ENCODE assay signal across 8 mouse cellular contexts in the genomic region with DNA sequence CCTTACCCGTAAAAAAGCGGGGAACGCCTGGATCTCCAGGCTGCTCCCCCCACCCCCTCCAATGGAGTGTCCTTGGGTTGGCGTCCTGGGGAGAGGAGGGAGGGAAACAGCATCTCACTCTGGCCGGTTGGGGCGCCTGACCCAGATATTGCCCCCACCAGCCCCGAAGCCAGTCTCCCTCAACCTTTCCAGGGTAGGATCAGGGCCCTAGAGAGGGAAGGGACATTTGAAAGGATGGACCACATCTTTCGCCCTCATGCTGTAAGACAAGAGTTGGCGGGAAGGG. TPM values are rescaled to one million over a fixed set of nuclear protein-coding genes. Genes with fewer than 3 reads are reported as not detected.
A peak's percentile ranks its signal among the peaks of the same experiment; 100 is the strongest.
DNase-seq lines count a peak whose midpoint lies in the region; ATAC-seq and TF ChIP-seq lines count a peak whose summit lies in the region.

No protein-coding gene starts in this region.

- no peak overlapping the region; the same call in 1 of the 2 replicates for H3K4me2 ChIP-seq in forebrain, embryonic 16.5 days (ENCODE audit: low read length)
- peak overlapping the region; percentile 97; the same call in 1 of the 2 replicates for H3K4me2 ChIP-seq in stomach, embryonic 14.5 days (replicated peaks; ENCODE audit: low read depth, low read length)
- H3K4me2 ChIP-seq in stomach, postnatal 0 days (replicated peaks; ENCODE audit: low read depth), result no peak overlapping the region
- peak overlapping the region; percentile 82 for H3K4me2 ChIP-seq in limb, embryonic 12.5 days

- no peak for TF ChIP-seq CTCF in stomach, postnatal 0 days (IDR thresholded peaks at IDR 0.05; ENCODE audit: low read depth)

- no peak for TF ChIP-seq EP300 in stomach, postnatal 0 days (optimal IDR thresholded peaks at IDR 0.05)

- peak overlapping the region; percentile 77 for H3K4me3 ChIP-seq in forebrain, embryonic 10.5 days
- H3K4me3 ChIP-seq in forebrain, embryonic 16.5 days (replicated peaks; ENCODE audit: low read length), result no peak overlapping the region; the same call in 1 of the 2 replicates
- peak overlapping the region; percentile 54; the same call in 1 of the 2 replicates for H3K4me3 ChIP-seq in stomach, embryonic 14.5 days (ENCODE audit: low read depth, low read length)
- H3K4me3 ChIP-seq in stomach, postnatal 0 days (ENCODE audit: low read depth, low read length), result no peak overlapping the region
- H3K4me3 ChIP-seq in limb, embryonic 12.5 days (replicated peaks), result peak overlapping the region; percentile 54

- H3K27ac ChIP-seq in forebrain, embryonic 10.5 days, result no peak overlapping the region
- H3K27ac ChIP-seq in forebrain, embryonic 16.5 days (ENCODE audit: low read length), result no peak overlapping the region
- no peak overlapping the region for H3K27ac ChIP-seq in stomach, embryonic 14.5 days (ENCODE audit: low read length)
- no peak overlapping the region for H3K27ac ChIP-seq in stomach, postnatal 0 days (replicated peaks)
- no peak overlapping the region for H3K27ac ChIP-seq in limb, embryonic 12.5 days

- H3K27me3 ChIP-seq in forebrain, embryonic 10.5 days (ENCODE audit: poor library complexity, severe bottlenecking), result peaks cover 60% of the 10 kb centered on the region
- H3K27me3 ChIP-seq in forebrain, embryonic 16.5 days (replicated peaks; ENCODE audit: control insufficient read depth, insufficient read depth, low read length), result no peaks in the 10 kb centered on the region
- H3K27me3 ChIP-seq in stomach, embryonic 14.5 days (ENCODE audit: control insufficient read depth, insufficient read depth, low read length), result peaks cover 3% of the 10 kb centered on the region; the same call in 1 of the 2 replicates
- H3K27me3 ChIP-seq in stomach, postnatal 0 days (ENCODE audit: control insufficient read depth, insufficient read depth, low read length), result no peaks in the 10 kb centered on the region
- peaks cover 32% of the 10 kb centered on the region for H3K27me3 ChIP-seq in limb, embryonic 12.5 days

- no peaks in the 10 kb centered on the region for H3K9me3 ChIP-seq in forebrain, embryonic 10.5 days
- H3K9me3 ChIP-seq in forebrain, embryonic 16.5 days (ENCODE audit: control insufficient read depth, low read length), result no peaks in the 10 kb centered on the region
- no peaks in the 10 kb centered on the region for H3K9me3 ChIP-seq in stomach, embryonic 14.5 days (ENCODE audit: control insufficient read depth, low read depth, low read length)
- no peaks in the 10 kb centered on the region for H3K9me3 ChIP-seq in stomach, postnatal 0 days (ENCODE audit: control insufficient read depth, low read length)
- no peaks in the 10 kb centered on the region for H3K9me3 ChIP-seq in limb, embryonic 12.5 days

- no peak for DNase-seq in forebrain, embryonic 10.5 days (ENCODE audit: extremely low spot score, low spot score)
- DNase-seq in stomach, postnatal 0 days (ENCODE audit: low spot score), result no peak
- DNase-seq in urinary bladder, adult 18-20 months (ENCODE audit: low spot score in 2 of 2), result no peak
- no peak for DNase-seq in embryo, embryonic 10.5 days (ENCODE audit: low spot score)
- no peak for DNase-seq in right cerebral cortex, adult 18-20 months

- ATAC-seq in forebrain, embryonic 16.5 days, result no peak
- no peak for ATAC-seq in stomach, embryonic 14.5 days (ENCODE audit: insufficient number of reproducible peaks, insufficient read depth, low FRiP score, low read depth)
- ATAC-seq in stomach, postnatal 0 days (ENCODE audit: low FRiP score, low TSS enrichment), result no peak
- no peak for ATAC-seq in limb, embryonic 12.5 days (ENCODE audit: insufficient number of reproducible peaks, insufficient read depth, low FRiP score, low TSS enrichment, low read depth)

- WGBS in forebrain, embryonic 10.5 days, result 7% methylated on average over 9 of the region's 9 CpGs
- WGBS in forebrain, embryonic 16.5 days, result 10% methylated on average over 9 of the region's 9 CpGs
- WGBS in stomach, embryonic 14.5 days, result 15% methylated on average over 9 of the region's 9 CpGs
- WGBS in stomach, postnatal 0 days, result 26% methylated on average over 9 of the region's 9 CpGs
- WGBS in limb, embryonic 12.5 days, result 12% methylated on average over 9 of the region's 9 CpGs

- no peaks in the 10 kb centered on the region for H3K36me3 ChIP-seq in forebrain, embryonic 10.5 days (replicated peaks)
- H3K36me3 ChIP-seq in forebrain, embryonic 16.5 days (ENCODE audit: control insufficient read depth, insufficient read depth), result no peaks in the 10 kb centered on the region
- no peaks in the 10 kb centered on the region for H3K36me3 ChIP-seq in stomach, embryonic 14.5 days (ENCODE audit: control insufficient read depth, insufficient read depth, low read length)
- no peaks in the 10 kb centered on the region for H3K36me3 ChIP-seq in stomach, postnatal 0 days (ENCODE audit: control insufficient read depth, insufficient read depth, low read length)
- H3K36me3 ChIP-seq in limb, embryonic 12.5 days, result no peaks in the 10 kb centered on the region

- H3K4me1 ChIP-seq in forebrain, embryonic 10.5 days, result peaks cover 65% of the 10 kb centered on the region
- H3K4me1 ChIP-seq in forebrain, embryonic 16.5 days (replicated peaks; ENCODE audit: control insufficient read depth, insufficient read depth, low read length), result peaks cover 44% of the 10 kb centered on the region
- peaks cover 27% of the 10 kb centered on the region for H3K4me1 ChIP-seq in stomach, embryonic 14.5 days (ENCODE audit: control insufficient read depth, insufficient read depth, low read length)
- H3K4me1 ChIP-seq in stomach, postnatal 0 days (replicated peaks; ENCODE audit: control insufficient read depth, insufficient read depth), result peaks cover 10% of the 10 kb centered on the region; the same call in 1 of the 2 replicates
- H3K4me1 ChIP-seq in limb, embryonic 12.5 days (replicated peaks), result peaks cover 48% of the 10 kb centered on the region

- H3K9ac ChIP-seq in forebrain, embryonic 16.5 days (replicated peaks; ENCODE audit: low read depth, low read length), result no peak overlapping the region
- no peak overlapping the region for H3K9ac ChIP-seq in stomach, embryonic 14.5 days (replicated peaks; ENCODE audit: low read depth, low read length)
- H3K9ac ChIP-seq in stomach, postnatal 0 days (ENCODE audit: low read length), result no peak overlapping the region
- peak overlapping the region; percentile 63; the same call in 1 of the 2 replicates for H3K9ac ChIP-seq in limb, embryonic 12.5 days (replicated peaks)

RNA-seq across cellular contexts. Expression of a gene that starts 1.0 kb away (rescaled TPM):
- 1.1 and 1.2 TPM in 2 replicates for polyA plus RNA-seq in forebrain, embryonic 10.5 days (2016; fragmentation: Nextera tagmentation; extraction: Ambion mirVana)
- 5.7 and 6.0 TPM in 2 replicates for polyA plus RNA-seq in forebrain, embryonic 16.5 days (2015; fragmentation: Nextera tagmentation; extraction: Ambion mirVana)
- polyA plus RNA-seq in stomach, embryonic 14.5 days (2014; fragmentation: Nextera tagmentation; extraction: Ambion mirVana), result 1.7 TPM in 2 replicates
- 0.87 and 1.1 TPM in 2 replicates for polyA plus RNA-seq in stomach, postnatal 0 days (2015; fragmentation: Nextera tagmentation; extraction: Ambion mirVana)
- polyA plus RNA-seq in limb, embryonic 12.5 days (2016; fragmentation: Nextera tagmentation; extraction: Ambion mirVana), result 1.9 and 2.5 TPM in 2 replicates

RNA-seq across cellular contexts. Expression of a gene that starts 3.3 kb away (rescaled TPM):
- 170 and 179 TPM in 2 replicates for polyA plus RNA-seq in forebrain, embryonic 10.5 days (2016; fragmentation: Nextera tagmentation; extraction: Ambion mirVana)
- 162 and 166 TPM in 2 replicates for polyA plus RNA-seq in forebrain, embryonic 16.5 days (2015; fragmentation: Nextera tagmentation; extraction: Ambion mirVana)
- 141 and 147 TPM in 2 replicates for polyA plus RNA-seq in stomach, embryonic 14.5 days (2014; fragmentation: Nextera tagmentation; extraction: Ambion mirVana)
- 119 and 123 TPM in 2 replicates for polyA plus RNA-seq in stomach, postnatal 0 days (2015; fragmentation: Nextera tagmentation; extraction: Ambion mirVana)
- polyA plus RNA-seq in limb, embryonic 12.5 days (2016; fragmentation: Nextera tagmentation; extraction: Ambion mirVana), result 136 and 151 TPM in 2 replicates

RNA-seq across cellular contexts. Expression of a gene that starts 3.5 kb away (rescaled TPM):
- 37.7 and 44.2 TPM in 2 replicates for polyA plus RNA-seq in forebrain, embryonic 10.5 days (2016; fragmentation: Nextera tagmentation; extraction: Ambion mirVana)
- polyA plus RNA-seq in forebrain, embryonic 16.5 days (2015; fragmentation: Nextera tagmentation; extraction: Ambion mirVana), result 31.0 and 32.5 TPM in 2 replicates
- polyA plus RNA-seq in stomach, embryonic 14.5 days (2014; fragmentation: Nextera tagmentation; extraction: Ambion mirVana), result 13.9 and 16.4 TPM in 2 replicates
- polyA plus RNA-seq in stomach, postnatal 0 days (2015; fragmentation: Nextera tagmentation; extraction: Ambion mirVana), result 4.9 and 5.5 TPM in 2 replicates
- polyA plus RNA-seq in limb, embryonic 12.5 days (2016; fragmentation: Nextera tagmentation; extraction: Ambion mirVana), result 36.0 and 37.2 TPM in 2 replicates

RNA-seq across cellular contexts. Expression of a gene that starts 13.2 kb away (rescaled TPM):
- 17.0 and 19.7 TPM in 2 replicates for polyA plus RNA-seq in forebrain, embryonic 10.5 days (2016; fragmentation: Nextera tagmentation; extraction: Ambion mirVana)
- 109 and 144 TPM in 2 replicates for polyA plus RNA-seq in forebrain, embryonic 16.5 days (2015; fragmentation: Nextera tagmentation; extraction: Ambion mirVana)
- polyA plus RNA-seq in stomach, embryonic 14.5 days (2014; fragmentation: Nextera tagmentation; extraction: Ambion mirVana), result 15.3 and 16.3 TPM in 2 replicates
- 46.2 and 49.4 TPM in 2 replicates for polyA plus RNA-seq in stomach, postnatal 0 days (2015; fragmentation: Nextera tagmentation; extraction: Ambion mirVana)
- polyA plus RNA-seq in limb, embryonic 12.5 days (2016; fragmentation: Nextera tagmentation; extraction: Ambion mirVana), result 23.7 and 28.2 TPM in 2 replicates

RNA-seq across cellular contexts. Expression of a gene that starts 42.1 kb away (rescaled TPM):
- polyA plus RNA-seq in forebrain, embryonic 10.5 days (2016; fragmentation: Nextera tagmentation; extraction: Ambion mirVana), result 40.7 and 44.9 TPM in 2 replicates
- 132 and 146 TPM in 2 replicates for polyA plus RNA-seq in forebrain, embryonic 16.5 days (2015; fragmentation: Nextera tagmentation; extraction: Ambion mirVana)
- 85.3 and 87.4 TPM in 2 replicates for polyA plus RNA-seq in stomach, embryonic 14.5 days (2014; fragmentation: Nextera tagmentation; extraction: Ambion mirVana)
- polyA plus RNA-seq in stomach, postnatal 0 days (2015; fragmentation: Nextera tagmentation; extraction: Ambion mirVana), result 18.4 and 18.9 TPM in 2 replicates
- polyA plus RNA-seq in limb, embryonic 12.5 days (2016; fragmentation: Nextera tagmentation; extraction: Ambion mirVana), result 121 and 124 TPM in 2 replicates

Comparison
In these comparisons a context has a peak if more than half of its experiments do, and no peak if none do; other contexts are left out.
1. H3K4me3 ChIP-seq: peak in forebrain, embryonic 10.5 days (single experiment), stomach, embryonic 14.5 days (single experiment) and limb, embryonic 12.5 days (single experiment); none in forebrain, embryonic 16.5 days (single experiment) and stomach, postnatal 0 days (single experiment).
2. H3K4me2 ChIP-seq: peak in stomach, embryonic 14.5 days (single experiment) and limb, embryonic 12.5 days (single experiment); none in forebrain, embryonic 16.5 days (single experiment) and stomach, postnatal 0 days (single experiment).